Comparison of ENCODE assay signal across 8 mouse cellular contexts in the genomic region with DNA sequence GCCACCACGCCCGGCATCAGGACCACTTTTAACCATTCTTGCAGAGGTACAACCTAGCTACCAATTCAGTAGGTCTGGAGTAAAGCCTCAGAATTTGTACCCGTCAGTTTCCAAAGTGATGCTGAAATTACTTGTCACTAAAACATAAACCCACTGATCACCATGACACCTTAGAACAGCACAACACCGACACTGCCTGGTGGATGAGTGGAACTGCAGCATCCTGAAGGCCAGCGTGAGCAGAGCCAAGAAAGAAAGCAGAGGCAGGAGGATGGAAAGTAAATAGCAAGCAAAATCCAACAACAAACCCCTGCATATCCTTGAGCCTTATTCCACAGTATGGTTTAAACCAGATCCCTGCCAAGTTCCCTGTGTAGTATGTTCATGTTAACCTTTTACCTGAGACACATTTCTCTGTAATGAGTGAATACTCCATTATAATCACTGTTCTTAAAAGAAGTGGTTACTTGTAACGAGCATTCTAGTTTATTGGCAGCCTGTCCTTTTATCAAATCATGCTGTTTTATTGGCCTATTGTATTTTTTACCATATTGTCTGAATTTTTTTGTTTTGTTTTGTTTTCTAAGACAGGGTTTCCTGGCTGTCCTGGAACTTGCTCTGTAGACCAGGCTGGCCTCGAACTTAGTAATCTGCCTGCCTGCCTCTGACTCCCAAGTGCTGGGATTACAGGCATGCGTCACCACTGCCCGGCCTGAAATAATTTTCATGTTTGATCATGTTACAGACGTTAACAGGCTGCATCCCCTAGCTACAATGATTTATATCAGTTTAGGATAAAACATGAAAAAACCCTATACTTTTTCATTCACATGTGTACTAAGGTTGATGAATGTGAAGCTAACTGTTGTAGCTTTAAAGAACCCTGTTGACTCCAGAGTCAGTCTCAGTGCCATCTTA. TPM values are rescaled to one million over a fixed set of nuclear protein-coding genes. Genes with fewer than 3 reads are reported as not detected.
DNase-seq lines count a peak whose midpoint lies in the region; ATAC-seq and TF ChIP-seq lines count a peak whose summit lies in the region.

No protein-coding gene starts in this region.

- WGBS in liver, adult 2 months: 82% methylated on average over 10 of the region's 10 CpGs
- WGBS in spleen, adult 2 months: 72% methylated on average over 10 of the region's 10 CpGs

- H3K4me1 ChIP-seq in liver, adult 2 months (ENCODE audit: control insufficient read depth, insufficient read depth, low read length): no peaks in the 10 kb centered on the region
- H3K4me1 ChIP-seq in spleen, adult 2 months (ENCODE audit: control insufficient read depth, insufficient read depth, insufficient read length): no peaks in the 10 kb centered on the region

- no peak overlapping the region for H3K4me3 ChIP-seq in liver, adult 2 months (ENCODE audit: insufficient read depth, low read depth, low read length)
- H3K4me3 ChIP-seq in spleen, adult 2 months (ENCODE audit: extremely low read depth, insufficient read depth, insufficient read length): no peak overlapping the region

- H3K79me2 ChIP-seq in liver, adult 2 months (ENCODE audit: control insufficient read depth, insufficient read depth, low read length): no peaks in the 10 kb centered on the region

- peak; percentile 64 for TF ChIP-seq CTCF in liver, adult 2 months (IDR thresholded peaks at IDR 0.05; ENCODE audit: low read depth, low read length)
- peak; percentile 76; the same call in 1 of the 2 replicates for TF ChIP-seq CTCF in spleen, adult 2 months (IDR thresholded peaks at IDR 0.05; ENCODE audit: extremely low read depth, insufficient read depth, insufficient read length, insufficient replicate concordance)

- no peaks in the 10 kb centered on the region for H3K27me3 ChIP-seq in liver, adult 2 months (ENCODE audit: control insufficient read depth, insufficient read depth, low read length)
- H3K27me3 ChIP-seq in spleen, adult 2 months (ENCODE audit: control insufficient read depth, insufficient read depth, low read length): no peaks in the 10 kb centered on the region

- ATAC-seq in inflammation-experienced regulatory T-cells, adult 6 months: peak; percentile 76

- DNase-seq in liver, adult 2 months (ENCODE audit: extremely low read depth, low read depth, low spot score): no peak
- DNase-seq in liver (no peak), WW6 (ENCODE audit: low read depth, low spot score) (peak; percentile 33)
- DNase-seq in embryo, embryonic 10.5 days (ENCODE audit: low spot score): peak; percentile 48
- peak; percentile 41 for DNase-seq in lung, postnatal 14 days
- DNase-seq in spleen, adult 2 months (ENCODE audit: low read depth in 1 of 2, low spot score in 2 of 2): peak; percentile 32 to 64
- DNase-seq in gastrocnemius, postnatal 10 days: no peak

- H3K27ac ChIP-seq in liver, adult 2 months (replicated peaks; ENCODE audit: insufficient read depth, low read depth, low read length): no peak overlapping the region
- H3K27ac ChIP-seq in spleen, adult 2 months (ENCODE audit: insufficient read depth, low read length): no peak overlapping the region

- no peak overlapping the region for H3K9ac ChIP-seq in liver, adult 2 months (ENCODE audit: low read depth, low read length)

- H3K36me3 ChIP-seq in liver, adult 2 months (ENCODE audit: control insufficient read depth, insufficient read depth, low read length): peaks cover 14% of the 10 kb centered on the region; the same call in 1 of the 2 replicates
- peaks cover 10% of the 10 kb centered on the region for H3K36me3 ChIP-seq in spleen, adult 2 months (ENCODE audit: control insufficient read depth, insufficient read depth, low read length)

- no peak for TF ChIP-seq POLR2A in liver, adult 2 months (IDR thresholded peaks at IDR 0.05; ENCODE audit: extremely low read depth, insufficient read depth, low read length)
- no peak for TF ChIP-seq POLR2A in spleen, adult 2 months (IDR thresholded peaks at IDR 0.05; ENCODE audit: low read depth, low read length)

RNA-seq across cellular contexts. Expression of a gene that starts 26.5 kb away (rescaled TPM):
- 0.27 TPM in 1 of 2 replicates, not detected in the other for total RNA-seq in liver, adult 2 months (2014; rRNA removed)
- not detected in 2 replicates for polyA plus RNA-seq in liver, adult 2 months (2012; rRNA removed)
- under 1 TPM; 0.28 to 0.54 (median 0.52) TPM for polyA plus RNA-seq in inflammation-experienced regulatory T-cells, adult 6 months (2017; shearing (Covaris generic))
- 0.49 and 0.67 TPM in 2 replicates for polyA plus RNA-seq in spleen, adult 2 months (2012; rRNA removed)
- not detected for total RNA-seq in gastrocnemius, postnatal 10 days (2021)

RNA-seq across cellular contexts. Expression of a gene that starts 36.0 kb away (rescaled TPM):
- total RNA-seq in liver, adult 2 months (2014; rRNA removed): 41.1 and 42.6 TPM in 2 replicates
- 5.6 and 5.7 TPM in 2 replicates for polyA plus RNA-seq in liver, adult 2 months (2012; rRNA removed)
- polyA plus RNA-seq in inflammation-experienced regulatory T-cells, adult 6 months (2017; shearing (Covaris generic)): 10 to 100 TPM; 24.1 to 31.8 (median 26.8) TPM
- 8.5 and 10.9 TPM in 2 replicates for polyA plus RNA-seq in spleen, adult 2 months (2012; rRNA removed)
- total RNA-seq in gastrocnemius, postnatal 10 days (2021): 10 to 100 TPM; 55.1 to 63.6 TPM

Comparison
In these comparisons a context has a peak if more than half of its experiments do, and no peak if none do; other contexts are left out.
1. DNase-seq: peak in WW6 (single experiment), embryo, embryonic 10.5 days (single experiment), lung, postnatal 14 days (single experiment) and spleen, adult 2 months (2 of 2); none in liver, adult 2 months (single experiment), liver (single experiment) and gastrocnemius, postnatal 10 days (single experiment).